Mouse (Mus musculus): ENCODE measurements around the gene Epha3. TPM values are rescaled to one million over a fixed set of nuclear protein-coding genes. Genes with fewer than 3 reads are reported as not detected.
A peak's percentile ranks its signal among the peaks of the same experiment; 100 is the strongest.

Gene Epha3
- total RNA-seq, 1 experiment, result 0.18 TPM

DNA sequence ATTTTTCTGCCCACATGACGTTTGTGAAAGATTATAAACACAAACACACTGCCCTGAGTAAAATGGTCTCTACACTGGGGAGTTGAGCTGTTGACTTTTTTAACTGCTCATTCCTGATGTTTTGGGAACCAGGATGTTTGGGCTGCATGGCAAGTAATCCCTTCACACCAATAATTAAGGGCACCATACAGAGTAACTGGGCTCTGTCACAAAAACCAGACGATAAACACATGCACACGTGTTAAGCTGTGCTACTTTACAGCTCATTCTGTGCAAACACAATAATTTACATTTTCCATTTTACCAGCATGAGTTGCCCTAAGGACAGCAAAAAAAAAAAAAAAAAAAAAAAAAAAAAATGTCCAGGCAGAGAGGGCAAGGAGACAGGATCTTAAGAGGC lies 263.7 kb downstream of the Epha3 start:
- H3K36me3 ChIP-seq (ENCODE audit: control insufficient read depth, insufficient read depth, low read length, poor library complexity, severe bottlenecking), result no peaks in the 10 kb centered on the region
- H3K4me3 ChIP-seq (ENCODE audit: insufficient read depth in 1 of 2, low read depth in 1 of 2, low read length in 2 of 2, poor library complexity in 1 of 2, severe bottlenecking in 1 of 2), result no peak overlapping the region
- TF ChIP-seq ZC3H11A (IDR thresholded peaks at IDR 0.05; ENCODE audit: borderline replicate concordance, low read depth, low read length) (no peak), ZNF384 (IDR thresholded peaks at IDR 0.05; ENCODE audit: low read depth, low read length) (0 out of 2 replicates have a peak, but pooled peaks have one; percentile 19)
- no peak for DNase-seq (ENCODE audit: low read depth, low spot score)
- no peaks in the 10 kb centered on the region for H3K4me1 ChIP-seq (ENCODE audit: control insufficient read depth in 2 of 2, insufficient read depth in 2 of 2, low read length in 2 of 2, poor library complexity in 1 of 2)
- no peaks in the 10 kb centered on the region for H3K9me3 ChIP-seq (ENCODE audit: control insufficient read depth, insufficient read depth, low read depth, low read length)
- in situ Hi-C loops (cut with MboI; ENCODE audit: low sequenced_read_pairs in 2 of 2, unreplicated experiment in 2 of 2), result no loop called here
- H3K9ac ChIP-seq (ENCODE audit: insufficient read depth, low read depth, low read length, poor library complexity, severe bottlenecking), result no peak overlapping the region
- no peak overlapping the region for H3K27ac ChIP-seq (ENCODE audit: insufficient read depth, low read depth, low read length, poor library complexity, severe bottlenecking)

DNA sequence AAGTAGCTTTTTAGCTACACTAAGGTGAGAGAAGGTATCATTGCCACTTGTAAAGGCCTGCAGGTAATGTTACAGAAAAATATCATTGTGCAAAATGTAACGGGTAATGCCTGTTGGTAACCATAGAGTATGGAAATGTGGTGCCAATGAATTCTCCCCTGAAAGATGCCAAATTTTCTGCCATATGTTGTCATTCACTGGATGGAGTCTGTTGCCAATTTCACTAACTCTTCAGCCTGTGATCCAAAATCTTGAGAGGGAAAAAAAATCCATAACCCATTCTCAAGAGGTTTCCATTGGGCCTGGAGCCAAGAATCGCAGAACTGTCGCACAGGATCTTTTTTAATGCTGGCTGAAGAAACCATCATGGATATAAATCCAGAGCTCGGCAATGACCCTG lies 269.3 kb downstream of the Epha3 start:
- Histone ChIP-seq H3K4me1 (ENCODE audit: control insufficient read depth in 2 of 2, insufficient read depth in 2 of 2, low read length in 2 of 2, poor library complexity in 1 of 2) (no peaks in the 10 kb centered on the region), H3K9me3 (ENCODE audit: control insufficient read depth, insufficient read depth, low read depth, low read length) (no peaks in the 10 kb centered on the region), H3K36me3 (ENCODE audit: control insufficient read depth, insufficient read depth, low read length, poor library complexity, severe bottlenecking) (no peaks in the 10 kb centered on the region), H3K4me3 (ENCODE audit: insufficient read depth in 1 of 2, low read depth in 1 of 2, low read length in 2 of 2, poor library complexity in 1 of 2, severe bottlenecking in 1 of 2) (no peak overlapping the region), H3K9ac (ENCODE audit: insufficient read depth, low read depth, low read length, poor library complexity, severe bottlenecking) (no peak overlapping the region), H3K27ac (ENCODE audit: insufficient read depth, low read depth, low read length, poor library complexity, severe bottlenecking) (no peak overlapping the region)
- DNase-seq (ENCODE audit: low read depth, low spot score), result no peak
- in situ Hi-C loops (cut with MboI; ENCODE audit: low sequenced_read_pairs in 2 of 2, unreplicated experiment in 2 of 2), result no loop called here
- TF ChIP-seq ZNF384 (IDR thresholded peaks at IDR 0.05; ENCODE audit: low read depth, low read length), result no peak
- TF ChIP-seq CHD2 (IDR thresholded peaks at IDR 0.05; ENCODE audit: low read depth, low read length), result no peak
- TF ChIP-seq HCFC1 (IDR thresholded peaks at IDR 0.05; ENCODE audit: borderline replicate concordance, insufficient read depth, low read length), result no peak
- TF ChIP-seq ZC3H11A (IDR thresholded peaks at IDR 0.05; ENCODE audit: borderline replicate concordance, low read depth, low read length), result no peak
- TF ChIP-seq MAFK (IDR thresholded peaks at IDR 0.05; ENCODE audit: insufficient read depth, low read depth, low read length), result no peak

DNA sequence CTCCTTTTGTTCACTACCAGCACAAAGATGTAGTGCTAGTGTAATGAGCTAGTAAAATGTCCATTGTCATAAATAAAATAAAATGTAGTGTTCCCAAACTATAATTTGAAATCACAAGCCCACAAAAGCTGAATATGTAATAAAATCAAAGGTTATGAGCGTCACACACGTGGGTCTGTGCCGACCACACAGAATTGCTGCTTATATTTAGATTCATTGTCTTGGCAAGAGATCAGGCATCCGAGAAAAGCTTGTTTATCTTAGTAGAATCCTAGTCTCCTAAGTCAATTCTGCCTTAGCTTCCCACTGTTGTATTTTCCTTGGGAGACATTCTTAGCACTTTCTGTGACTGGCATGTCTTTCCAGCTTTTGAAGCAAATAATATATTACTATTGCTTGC lies 294.2 kb downstream of the Epha3 start:
- Histone ChIP-seq H3K9ac (ENCODE audit: insufficient read depth, low read depth, low read length, poor library complexity, severe bottlenecking) (no peak overlapping the region), H3K4me3 (ENCODE audit: insufficient read depth in 1 of 2, low read depth in 1 of 2, low read length in 2 of 2, poor library complexity in 1 of 2, severe bottlenecking in 1 of 2) (no peak overlapping the region), H3K9me3 (ENCODE audit: control insufficient read depth, insufficient read depth, low read depth, low read length) (no peaks in the 10 kb centered on the region), H3K27ac (ENCODE audit: insufficient read depth, low read depth, low read length, poor library complexity, severe bottlenecking) (no peak overlapping the region), H3K4me1 (ENCODE audit: control insufficient read depth in 2 of 2, insufficient read depth in 2 of 2, low read length in 2 of 2, poor library complexity in 1 of 2) (no peaks in the 10 kb centered on the region), H3K36me3 (ENCODE audit: control insufficient read depth, insufficient read depth, low read length, poor library complexity, severe bottlenecking) (no peaks in the 10 kb centered on the region)
- no peak for DNase-seq (ENCODE audit: low read depth, low spot score)
- in situ Hi-C loops (cut with MboI; ENCODE audit: low sequenced_read_pairs in 2 of 2, unreplicated experiment in 2 of 2), result no loop called here
- no peak for TF ChIP-seq CHD2 (IDR thresholded peaks at IDR 0.05; ENCODE audit: low read depth, low read length)
- no peak for TF ChIP-seq ZC3H11A (IDR thresholded peaks at IDR 0.05; ENCODE audit: borderline replicate concordance, low read depth, low read length)
- TF ChIP-seq HCFC1 (IDR thresholded peaks at IDR 0.05; ENCODE audit: borderline replicate concordance, insufficient read depth, low read length), result no peak
- TF ChIP-seq ZNF384 (IDR thresholded peaks at IDR 0.05; ENCODE audit: low read depth, low read length), result no peak
- no peak for TF ChIP-seq MAFK (IDR thresholded peaks at IDR 0.05; ENCODE audit: insufficient read depth, low read depth, low read length)

DNA sequence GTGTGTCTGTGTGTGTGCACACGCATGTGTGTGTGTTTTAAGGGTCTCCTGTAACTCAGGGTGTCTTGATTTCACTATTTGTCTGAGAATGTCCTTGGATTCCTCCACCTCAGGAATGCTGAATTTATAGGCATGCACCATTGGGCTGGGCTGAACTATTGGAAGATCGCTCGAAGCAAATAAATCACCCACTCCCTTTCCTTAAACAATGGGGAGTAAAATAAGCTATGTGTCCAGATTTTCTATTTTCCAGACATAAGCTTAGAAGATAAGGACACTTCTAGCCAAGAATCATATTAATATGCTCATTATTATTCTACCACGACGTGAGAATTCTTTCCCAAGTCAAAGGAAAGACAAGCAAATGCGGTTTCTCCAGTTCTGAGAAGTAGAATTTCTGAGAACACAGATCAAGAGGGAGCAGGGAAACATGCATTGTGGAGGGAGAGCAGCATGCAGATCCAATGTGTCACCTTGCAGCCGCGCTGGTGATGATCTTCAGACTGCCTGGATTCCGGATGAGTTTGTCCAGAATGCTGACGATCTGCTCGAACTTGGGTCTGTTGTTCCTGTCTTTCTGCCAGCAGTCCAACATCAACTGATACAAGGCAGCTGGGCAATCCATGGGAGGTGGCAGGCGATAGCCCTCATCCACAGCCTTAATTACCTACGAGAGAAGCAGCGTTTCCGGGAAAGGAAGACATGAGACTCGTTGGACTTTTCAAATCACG lies 297.7 kb downstream of the Epha3 start:
- Histone ChIP-seq H3K27ac (ENCODE audit: insufficient read depth, low read depth, low read length, poor library complexity, severe bottlenecking) (no peak overlapping the region), H3K4me1 (ENCODE audit: control insufficient read depth in 2 of 2, insufficient read depth in 2 of 2, low read length in 2 of 2, poor library complexity in 1 of 2) (no peaks in the 10 kb centered on the region), H3K4me3 (ENCODE audit: insufficient read depth in 1 of 2, low read depth in 1 of 2, low read length in 2 of 2, poor library complexity in 1 of 2, severe bottlenecking in 1 of 2) (no peak overlapping the region), H3K36me3 (ENCODE audit: control insufficient read depth, insufficient read depth, low read length, poor library complexity, severe bottlenecking) (no peaks in the 10 kb centered on the region), H3K9ac (ENCODE audit: insufficient read depth, low read depth, low read length, poor library complexity, severe bottlenecking) (no peak overlapping the region), H3K9me3 (ENCODE audit: control insufficient read depth, insufficient read depth, low read depth, low read length) (no peaks in the 10 kb centered on the region)
- in situ Hi-C loops (cut with MboI; ENCODE audit: low sequenced_read_pairs in 2 of 2, unreplicated experiment in 2 of 2), result no loop called here
- TF ChIP-seq MAFK (IDR thresholded peaks at IDR 0.05; ENCODE audit: insufficient read depth, low read depth, low read length) (no peak), ZC3H11A (IDR thresholded peaks at IDR 0.05; ENCODE audit: borderline replicate concordance, low read depth, low read length) (no peak), CHD2 (IDR thresholded peaks at IDR 0.05; ENCODE audit: low read depth, low read length) (no peak), HCFC1 (IDR thresholded peaks at IDR 0.05; ENCODE audit: borderline replicate concordance, insufficient read depth, low read length) (no peak), ZNF384 (IDR thresholded peaks at IDR 0.05; ENCODE audit: low read depth, low read length) (no peak)
- no peak for DNase-seq (ENCODE audit: low read depth, low spot score)

All from ES-E14 (cell line).